Mouse (Mus musculus) hindbrain, embryonic 13.5 days (tissue): Measurements from ENCODE around the gene Vmn2r37. TPM values are rescaled to one million over a fixed set of nuclear protein-coding genes. Genes with fewer than 3 reads are reported as not detected.
"Not testable (repeated sequence)": the region's sequence is repeated elsewhere in the genome, so short reads cannot be mapped to it uniquely, and the experiment has no call there.

Experiments used
- ATAC-seq: fragments of 200-750 bp; cut with Nextera tagmentation; 2 replicates; pipeline ENCODE4 v1.8.0; 2017; ENCODE audit warnings: moderate TSS enrichment; ENCODE audit not compliant: low FRiP score
- H3K27ac ChIP-seq: fragments of 300-500 bp; sonication (generic); 2 replicates; pipeline ENCODE4 v1.5.1; 2015; ENCODE audit warnings: inconsistent platforms, mild to moderate bottlenecking, moderate library complexity
- H3K27me3 ChIP-seq: fragments of 300-500 bp; sonication (generic); 2 replicates; pipeline ENCODE4 v1.6.1; 2015; ENCODE audit warnings: mild to moderate bottlenecking, inconsistent platforms
- H3K36me3 ChIP-seq: fragments of 300-500 bp; sonication (generic); 2 replicates; pipeline ENCODE4 v1.6.1; 2015; ENCODE audit warnings: mild to moderate bottlenecking, inconsistent platforms
- H3K4me1 ChIP-seq: fragments of 300-500 bp; sonication (generic); replicated peaks from 2 replicates; pipeline ENCODE4 v1.6.1; 2015; ENCODE audit warnings: inconsistent platforms
- H3K4me2 ChIP-seq: fragments of 300-500 bp; sonication (generic); 2 replicates; pipeline ENCODE4 v1.6.1; 2015; ENCODE audit warnings: inconsistent platforms, mild to moderate bottlenecking, moderate library complexity
- H3K4me3 ChIP-seq: fragments of 300-500 bp; sonication (generic); 2 replicates; pipeline ENCODE4 v1.5.1; 2015; ENCODE audit warnings: mild to moderate bottlenecking, inconsistent platforms
- H3K9ac ChIP-seq: fragments of 300-500 bp; sonication (generic); 2 replicates; pipeline ENCODE4 v1.6.1; 2015; ENCODE audit warnings: mild to moderate bottlenecking, inconsistent platforms
- H3K9me3 ChIP-seq: fragments of 300-500 bp; sonication (generic); 2 replicates; pipeline ENCODE4 v1.6.1; 2016; ENCODE audit warnings: inconsistent platforms
- WGBS: fragments of 180-500 bp; shearing (Covaris S2); methylation state at CpG from one replicate; pipeline ENCODE4 v1.1.7; 2015; 5-methylcytosine and 5-hydroxymethylcytosine counted together
- polyA plus RNA-seq: library from polyadenylated mRNA; unstranded; fragments of >200 nt; fragmentation: Nextera tagmentation; extraction: Ambion mirVana; gene quantifications from 2 replicates; pipeline ENCODE4 v1.2.1, GENCODE M21; 2015

Vmn2r37 gene
- polyA plus RNA-seq: not detected in 2 replicates

DNA sequence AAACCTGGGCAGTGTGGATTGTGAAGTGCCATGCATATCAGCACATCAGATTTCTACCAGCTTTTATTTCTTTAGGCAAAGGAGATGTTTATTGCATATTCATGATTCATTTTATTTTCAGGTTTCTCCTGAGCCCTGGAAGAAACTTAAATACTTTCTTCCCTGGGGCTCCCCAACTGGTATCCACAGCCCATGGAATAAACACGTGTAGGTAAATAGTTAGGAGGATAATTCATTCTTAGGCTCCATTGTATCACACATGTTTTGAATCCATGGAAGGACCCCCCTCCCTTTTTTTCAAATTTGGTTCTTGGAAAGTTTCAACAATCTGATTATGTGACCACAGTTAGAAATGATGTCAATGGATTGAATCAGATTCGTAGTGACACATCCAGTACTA, at the start of gene Vmn2r37:
Gene Vmn2r37 (minus strand): TSS at position 101 of the 400 bp plus-strand sequence.
- not testable (repeated sequence) for H3K4me3 ChIP-seq, H3K4me2 ChIP-seq, H3K9me3 ChIP-seq, H3K9ac ChIP-seq, H3K4me1 ChIP-seq, ATAC-seq, H3K27ac ChIP-seq, H3K27me3 ChIP-seq, H3K36me3 ChIP-seq
- WGBS: 59% methylated on average over 2 of the region's 2 CpGs

Other genes with a start within 250 kb of the Vmn2r37 start
- not detected in 2 replicates for gene Vmn2r39, start 192.9 kb downstream of the Vmn2r37 start, polyA plus RNA-seq
- gene Vmn2r38, start 125.8 kb downstream of the Vmn2r37 start, polyA plus RNA-seq: not detected in 2 replicates